Mouse (Mus musculus): ENCODE results near the gene Qdpr. TPM values are rescaled to one million over a fixed set of nuclear protein-coding genes. Genes with fewer than 3 reads are reported as not detected.

Qdpr gene
- 152 TPM for polyA plus RNA-seq (2014; fragmentation: Illumina TruSeq; extraction: RNeasy Lipid Tissue Mini Kit (QIAGEN cat#74804); ENCODE audit: low read depth, low replicate concordance)

GRCm38 (mm10) chr5:45449831-45450716, at the start of gene Qdpr:
Qdpr (minus strand) TSS chr5:45450236.

GRCm38 (mm10) chr5:45493191-45494092, 43.4 kb upstream of the Qdpr start, which contains the start of gene Lap3:
Lap3 (plus strand) TSS chr5:45493374.

GRCm38 (mm10) chr5:45453451-45453850, 3.4 kb upstream of the Qdpr start, which contains the start of gene Clrn2:
Clrn2 (plus strand) TSS chr5:45453751.

Other genes with a start within 250 kb of the Qdpr start
- gene Clrn2, start 3.5 kb upstream of the Qdpr start, polyA plus RNA-seq (2014; fragmentation: Illumina TruSeq; extraction: RNeasy Lipid Tissue Mini Kit (QIAGEN cat#74804); ENCODE audit: low read depth, low replicate concordance), result not detected
- 435 TPM for gene Lap3, start 43.1 kb upstream of the Qdpr start, polyA plus RNA-seq (2014; fragmentation: Illumina TruSeq; extraction: RNeasy Lipid Tissue Mini Kit (QIAGEN cat#74804); ENCODE audit: low read depth, low replicate concordance)
- 175 TPM for gene Med28, start 70.0 kb upstream of the Qdpr start, polyA plus RNA-seq (2014; fragmentation: Illumina TruSeq; extraction: RNeasy Lipid Tissue Mini Kit (QIAGEN cat#74804); ENCODE audit: low read depth, low replicate concordance)
- 8.0 TPM for gene Fam184b, start 189.4 kb upstream of the Qdpr start, polyA plus RNA-seq (2014; fragmentation: Illumina TruSeq; extraction: RNeasy Lipid Tissue Mini Kit (QIAGEN cat#74804); ENCODE audit: low read depth, low replicate concordance)
- 1.2 TPM for gene Ncapg, start 219.7 kb upstream of the Qdpr start, polyA plus RNA-seq (2014; fragmentation: Illumina TruSeq; extraction: RNeasy Lipid Tissue Mini Kit (QIAGEN cat#74804); ENCODE audit: low read depth, low replicate concordance)